ENCODE assay signal across 9 mouse cellular contexts in the genomic region with DNA sequence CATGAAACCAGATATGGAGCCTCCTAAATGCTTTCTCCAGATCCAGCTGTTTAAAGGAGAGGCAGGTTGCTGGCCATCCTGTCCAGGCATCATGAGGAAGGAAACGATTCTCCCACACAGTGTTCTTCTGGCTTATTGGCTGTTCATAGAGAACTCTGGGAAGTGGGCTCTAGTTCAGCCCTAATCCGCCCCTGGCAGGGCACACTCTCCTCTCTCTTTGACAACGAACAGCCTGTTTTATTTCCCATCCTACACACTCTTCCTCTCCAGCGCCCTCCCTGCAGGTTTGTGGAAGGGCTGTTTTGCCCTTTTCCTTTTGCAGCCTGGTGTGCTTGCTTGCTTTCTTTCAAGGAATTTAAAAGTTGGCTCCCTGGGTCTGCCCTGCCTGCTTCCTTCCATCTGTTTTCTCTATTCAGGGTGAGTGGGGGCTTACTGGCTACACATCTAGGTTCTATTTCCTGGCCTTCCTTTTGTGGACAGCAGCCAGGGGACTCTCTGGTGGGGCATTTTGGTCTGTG.
DNase-seq lines count a peak whose midpoint lies in the region; ATAC-seq and TF ChIP-seq lines count a peak whose summit lies in the region.
"Had no signal": no experiment of that assay in that cellular context is flagged by ENCODE, and none has a peak within 500 bp of the region (broad histone marks: within the 10 kb centered on the region; RNA-seq: fewer than 3 reads in every experiment).

No protein-coding gene starts in this region.

- H3K36me3 ChIP-seq in forebrain, postnatal 0 days (ENCODE audit: insufficient read depth): no peaks in the 10 kb centered on the region
- H3K36me3 ChIP-seq in forebrain, embryonic 10.5 days (replicated peaks): no peaks in the 10 kb centered on the region
- H3K36me3 ChIP-seq in limb, embryonic 13.5 days: no peaks in the 10 kb centered on the region

- no peak overlapping the region for H3K9ac ChIP-seq in forebrain, postnatal 0 days
- peak overlapping the region; percentile 15; the same call in 1 of the 2 replicates for H3K9ac ChIP-seq in limb, embryonic 13.5 days
- H3K9ac ChIP-seq: neural tube, embryonic 12.5 days had no signal

- peaks cover 13% of the 10 kb centered on the region; the same call in 1 of the 2 replicates for H3K4me1 ChIP-seq in forebrain, postnatal 0 days (ENCODE audit: insufficient read depth)
- H3K4me1 ChIP-seq in forebrain, embryonic 10.5 days: peaks cover 16% of the 10 kb centered on the region
- H3K4me1 ChIP-seq in cortical plate, adult 2 months (ENCODE audit: control insufficient read depth, insufficient read depth, low read length): 0 out of 2 replicates have a peak, but pooled peaks cover 2% of the 10 kb centered on the region
- peaks cover 38% of the 10 kb centered on the region for H3K4me1 ChIP-seq in limb, embryonic 13.5 days

- peak; percentile 44 for DNase-seq in forebrain, postnatal 0 days
- no peak for DNase-seq in forebrain, embryonic 10.5 days (ENCODE audit: extremely low spot score, low spot score)
- DNase-seq in heart, adult 9 months (ENCODE audit: low spot score in 2 of 2): peak; percentile 47 to 77
- no peak for DNase-seq in cerebellum, adult 9-10 months
- no peak for DNase-seq in lung, postnatal 25 days (ENCODE audit: low spot score)

- H3K27me3 ChIP-seq in forebrain, postnatal 0 days (ENCODE audit: insufficient read depth, low read length): no peaks in the 10 kb centered on the region
- no peaks in the 10 kb centered on the region for H3K27me3 ChIP-seq in forebrain, embryonic 10.5 days (ENCODE audit: poor library complexity, severe bottlenecking)
- no peaks in the 10 kb centered on the region for H3K27me3 ChIP-seq in limb, embryonic 13.5 days
- H3K27me3 ChIP-seq: neural tube, embryonic 12.5 days had no signal

- H3K4me2 ChIP-seq in forebrain, postnatal 0 days (ENCODE audit: low read depth): no peak overlapping the region
- H3K4me2 ChIP-seq in limb, embryonic 13.5 days (replicated peaks): no peak overlapping the region
- H3K4me2 ChIP-seq: neural tube, embryonic 12.5 days had no signal

- H3K9me3 ChIP-seq in forebrain, postnatal 0 days (ENCODE audit: low read length): no peaks in the 10 kb centered on the region
- H3K9me3 ChIP-seq in forebrain, embryonic 10.5 days: no peaks in the 10 kb centered on the region
- no peaks in the 10 kb centered on the region for H3K9me3 ChIP-seq in limb, embryonic 13.5 days
- H3K9me3 ChIP-seq: neural tube, embryonic 12.5 days had no signal

- WGBS in forebrain, postnatal 0 days: 28% methylated on average over 4 of the region's 4 CpGs
- 47% methylated on average over 4 of the region's 4 CpGs for WGBS in forebrain, embryonic 10.5 days
- WGBS in limb, embryonic 13.5 days: 27% methylated on average over 4 of the region's 4 CpGs

- no peak for TF ChIP-seq POLR2A in cortical plate, adult 2 months (IDR thresholded peaks at IDR 0.05; ENCODE audit: extremely low read depth, insufficient read depth, low read length)

- peak overlapping the region; percentile 55 for H3K27ac ChIP-seq in forebrain, postnatal 0 days (ENCODE audit: low read depth, low read length)
- no peak overlapping the region for H3K27ac ChIP-seq in forebrain, embryonic 10.5 days
- H3K27ac ChIP-seq in cortical plate, adult 2 months (ENCODE audit: insufficient read depth, low read length): peak overlapping the region; percentile 35
- peak overlapping the region; percentile 55; the same call in 1 of the 2 replicates for H3K27ac ChIP-seq in limb, embryonic 13.5 days
- H3K27ac ChIP-seq: neural tube, embryonic 12.5 days had no signal

- TF ChIP-seq CTCF in forebrain, postnatal 0 days (IDR thresholded peaks at IDR 0.05; ENCODE audit: low read depth): peak; percentile 29; the same call in 1 of the 2 replicates
- no peak for TF ChIP-seq CTCF in cortical plate, adult 2 months (IDR thresholded peaks at IDR 0.05; ENCODE audit: extremely low read depth, insufficient read depth, low read length)

- ATAC-seq in forebrain, postnatal 0 days: peak; percentile 50
- peak; percentile 68 for ATAC-seq in limb, embryonic 13.5 days (ENCODE audit: low FRiP score, low read depth)
- ATAC-seq in megakaryocyte progenitor cell, adult 5-6 weeks (replicated peaks; ENCODE audit: poor library complexity): no peak

- H3K4me3 ChIP-seq in forebrain, postnatal 0 days (ENCODE audit: low read depth, low read length): no peak overlapping the region
- H3K4me3 ChIP-seq in forebrain, embryonic 10.5 days: no peak overlapping the region
- no peak overlapping the region for H3K4me3 ChIP-seq in cortical plate, adult 2 months (ENCODE audit: insufficient read depth, low read length)
- no peak overlapping the region for H3K4me3 ChIP-seq in limb, embryonic 13.5 days
- H3K4me3 ChIP-seq: neural tube, embryonic 12.5 days had no signal

Comparison
In these comparisons a context has a peak if more than half of its experiments do, and no peak if none do; other contexts are left out.
1. DNase-seq: peak in forebrain, postnatal 0 days (single experiment) and heart, adult 9 months (2 of 2); none in forebrain, embryonic 10.5 days (single experiment), cerebellum, adult 9-10 months (single experiment) and lung, postnatal 25 days (single experiment).